Mouse (Mus musculus) liver, embryonic 14.5 days (tissue): Measurements from ENCODE around the gene Gm11099. TPM values are rescaled to one million over a fixed set of nuclear protein-coding genes. Genes with fewer than 3 reads are reported as not detected.

ENCODE experiments used
- ATAC-seq: fragments of 200-750 bp; cut with Nextera tagmentation; 2 replicates; pipeline ENCODE4 v1.8.0; 2017; ENCODE audit warnings: moderate number of reproducible peaks, mild to moderate bottlenecking, moderate library complexity; ENCODE audit not compliant: insufficient read depth
- DNase-seq, 3 experiments: peaks; one replicate each; pipeline ENCODE4 v3.0.0-alpha.2; 2012 to 2013; ENCODE audit warnings: low read depth in 3 of 3, low spot score in 3 of 3
- H3K27ac ChIP-seq: fragments of 300-500 bp; sonication (generic); 2 replicates; pipeline ENCODE4 v1.5.1; 2014; ENCODE audit warnings: moderate library complexity, mild to moderate bottlenecking, control low read depth, inconsistent platforms
- H3K27me3 ChIP-seq: fragments of 300-500 bp; sonication (generic); 2 replicates; pipeline ENCODE4 v1.6.1; 2014; ENCODE audit warnings: mild to moderate bottlenecking, low read length, moderate library complexity; ENCODE audit not compliant: control insufficient read depth, insufficient read depth
- H3K36me3 ChIP-seq: fragments of 300-500 bp; sonication (generic); replicated peaks from 2 replicates; pipeline ENCODE4 v1.6.1; 2014; ENCODE audit warnings: low read depth; ENCODE audit not compliant: control insufficient read depth, insufficient read depth
- H3K4me1 ChIP-seq, 2 experiments: fragments of 200-500 bp in 1 of 2; fragments of 300-500 bp in 1 of 2; sonication (generic) in 1 of 2; replicated peaks; 2 replicates each; pipeline ENCODE4 v1.6.1; 2012 to 2014; ENCODE audit warnings: antibody characterized with exemption in 1 of 2, inconsistent platforms in 1 of 2, low read length in 1 of 2; ENCODE audit not compliant: control insufficient read depth in 2 of 2, insufficient read depth in 2 of 2
- H3K4me2 ChIP-seq: fragments of 300-500 bp; sonication (generic); 2 replicates; pipeline ENCODE4 v1.6.1; 2014; ENCODE audit warnings: low read depth, mild to moderate bottlenecking, control low read depth, moderate library complexity
- H3K4me3 ChIP-seq, 2 experiments: fragments of 200-500 bp in 1 of 2; fragments of 300-500 bp in 1 of 2; sonication (generic) in 1 of 2; 2 replicates each; pipeline ENCODE4 v1.5.1; 2012 to 2014; ENCODE audit warnings: low read depth in 2 of 2, low read length in 2 of 2, mild to moderate bottlenecking in 2 of 2, control low read depth in 1 of 2, inconsistent platforms in 1 of 2, moderate library complexity in 1 of 2; ENCODE audit not compliant: insufficient read depth in 1 of 2
- H3K9ac ChIP-seq: fragments of 300-500 bp; sonication (generic); replicated peaks from 2 replicates; pipeline ENCODE4 v1.6.1; 2014; ENCODE audit warnings: mild to moderate bottlenecking, control low read depth, moderate library complexity
- H3K9me3 ChIP-seq: fragments of 300-500 bp; sonication (generic); 2 replicates; pipeline ENCODE4 v1.6.1; 2016; ENCODE audit warnings: low read length, mixed read lengths; ENCODE audit not compliant: control insufficient read depth
- CTCF ChIP-seq: IDR thresholded peaks from 2 replicates; pipeline ENCODE4 v1.5.1; 2016; ENCODE audit warnings: antibody characterized with exemption, low read depth, control low read depth
- EP300 ChIP-seq: IDR thresholded peaks from 2 replicates; pipeline ENCODE4 v1.6.1; 2016; ENCODE audit warnings: antibody characterized with exemption, low read depth
- WGBS: fragments of 180-500 bp; shearing (Covaris S2); extraction: QIAGEN DNeasy Blood & Tissue Kit; methylation state at CpG from one replicate; pipeline ENCODE4 v1.1.7; 2014; ENCODE audit not compliant: insufficient replicate concordance; 5-methylcytosine and 5-hydroxymethylcytosine counted together
- polyA plus RNA-seq, 2 experiments: library from polyadenylated mRNA; depleted of rRNA in 1 of 2; stranded (reverse) in 1 of 2; unstranded in 1 of 2; fragments of >200 nt; fragmentation: Nextera tagmentation in 1 of 2; extraction: Ambion mirVana in 1 of 2; gene quantifications; 2 replicates each; pipeline versions ENCODE4 v1.2.1 to v1.2.3; 2012 to 2014

Gm11099 gene
- polyA plus RNA-seq (2012; rRNA removed), result not detected in 2 replicates
- not detected in 2 replicates for polyA plus RNA-seq (2014; fragmentation: Nextera tagmentation; extraction: Ambion mirVana)

GRCm38 (mm10) chr2:58859134-58859533 is at the start of gene Gm11099:
Gene Gm11099 (plus strand): TSS chr2:58859434.
- Histone ChIP-seq H3K27me3 (no peaks in the 10 kb centered on the region), H3K4me2 (no peak within 1 kb of the TSS), H3K9ac (no peak within 1 kb of the TSS), H3K27ac (no peak within 1 kb of the TSS), H3K4me3 (no peak within 1 kb of the TSS), H3K36me3 (no peaks in the 10 kb centered on the region), H3K9me3 (no peaks in the 10 kb centered on the region), H3K4me1 (no peaks in the 10 kb centered on the region)
- WGBS, result 59% methylated on average over 5 of the region's 5 CpGs
- ATAC-seq (no peak), DNase-seq (no peak)
- TF ChIP-seq EP300, result no peak
- TF ChIP-seq CTCF, result no peak

DNA sequence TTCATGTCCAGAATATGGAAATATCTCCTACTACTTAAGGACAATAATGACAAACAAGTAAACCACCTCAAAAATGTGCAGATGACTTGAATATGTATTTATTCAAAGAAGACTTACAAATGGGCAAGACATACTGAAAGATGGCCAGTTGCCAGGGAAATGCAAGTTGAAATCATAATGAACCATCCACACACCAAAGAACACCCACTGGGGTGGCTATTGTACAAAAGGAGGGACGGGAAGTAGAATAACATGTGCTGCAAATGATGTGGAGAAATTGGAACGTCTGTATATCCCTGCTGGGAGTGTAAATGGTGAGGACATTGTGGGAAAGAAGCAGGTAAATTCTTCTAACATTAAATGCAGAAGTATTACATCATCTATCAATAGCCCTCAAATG is 46.3 kb upstream of the Gm11099 start:
- Histone ChIP-seq H3K36me3 (no peaks in the 10 kb centered on the region), H3K27ac (no peak overlapping the region), H3K27me3 (no peaks in the 10 kb centered on the region), H3K9ac (no peak overlapping the region), H3K4me2 (no peak overlapping the region), H3K4me3 (no peak overlapping the region), H3K4me1 (no peaks in the 10 kb centered on the region), H3K9me3 (no peaks in the 10 kb centered on the region)
- DNase-seq, result no peak
- TF ChIP-seq CTCF (no peak), EP300 (no peak)
- ATAC-seq, result no peak
- WGBS, result 46% methylated on average over 2 of the region's 2 CpGs

GRCm38 (mm10) chr2:58828910-58829600 is 30.2 kb upstream of the Gm11099 start:
- 56% methylated on average over 3 of the region's 3 CpGs for WGBS
- H3K36me3 ChIP-seq, result no peaks in the 10 kb centered on the region
- DNase-seq, result no peak
- H3K4me2 ChIP-seq, result no peak overlapping the region
- H3K27me3 ChIP-seq, result no peaks in the 10 kb centered on the region
- H3K4me3 ChIP-seq, result no peak overlapping the region
- no peaks in the 10 kb centered on the region for H3K9me3 ChIP-seq
- no peak for ATAC-seq
- H3K4me1 ChIP-seq, result no peaks in the 10 kb centered on the region
- H3K27ac ChIP-seq, result no peak overlapping the region
- TF ChIP-seq CTCF (no peak), EP300 (no peak)
- no peak overlapping the region for H3K9ac ChIP-seq

GRCm38 (mm10) chr2:58829981-58830742 is 29.1 kb upstream of the Gm11099 start:
- Histone ChIP-seq H3K9me3 (no peaks in the 10 kb centered on the region), H3K4me1 (no peaks in the 10 kb centered on the region), H3K4me2 (no peak overlapping the region), H3K27me3 (no peaks in the 10 kb centered on the region), H3K36me3 (no peaks in the 10 kb centered on the region), H3K9ac (no peak overlapping the region), H3K4me3 (no peak overlapping the region), H3K27ac (no peak overlapping the region)
- TF ChIP-seq CTCF, result no peak
- TF ChIP-seq EP300, result no peak
- 58% methylated on average over 7 of the region's 7 CpGs for WGBS
- DNase-seq (no peak), ATAC-seq (no peak)

- H3K9ac ChIP-seq, result no peak overlapping the region
- no peaks in the 10 kb centered on the region for H3K9me3 ChIP-seq
- H3K4me3 ChIP-seq, result no peak overlapping the region
- no peak overlapping the region for H3K4me2 ChIP-seq
- ATAC-seq (no peak), DNase-seq (no peak)
- H3K4me1 ChIP-seq, result no peaks in the 10 kb centered on the region
- H3K27ac ChIP-seq, result no peak overlapping the region
- H3K36me3 ChIP-seq, result no peaks in the 10 kb centered on the region
- TF ChIP-seq EP300 (no peak), CTCF (no peak)
- H3K27me3 ChIP-seq, result no peaks in the 10 kb centered on the region
- WGBS, result 77% methylated on average over 20 of the region's 20 CpGs
These were observed 26.8 kb upstream of the Gm11099 start for GRCm38 (mm10) chr2:58832253-58832980.
